Mouse (Mus musculus): ENCODE measurements around the gene Cfap161. TPM values are rescaled to one million over a fixed set of nuclear protein-coding genes. Genes with fewer than 3 reads are reported as not detected.

Cfap161 gene
- total RNA-seq, 2 experiments from 2014 or later: not detected

DNA sequence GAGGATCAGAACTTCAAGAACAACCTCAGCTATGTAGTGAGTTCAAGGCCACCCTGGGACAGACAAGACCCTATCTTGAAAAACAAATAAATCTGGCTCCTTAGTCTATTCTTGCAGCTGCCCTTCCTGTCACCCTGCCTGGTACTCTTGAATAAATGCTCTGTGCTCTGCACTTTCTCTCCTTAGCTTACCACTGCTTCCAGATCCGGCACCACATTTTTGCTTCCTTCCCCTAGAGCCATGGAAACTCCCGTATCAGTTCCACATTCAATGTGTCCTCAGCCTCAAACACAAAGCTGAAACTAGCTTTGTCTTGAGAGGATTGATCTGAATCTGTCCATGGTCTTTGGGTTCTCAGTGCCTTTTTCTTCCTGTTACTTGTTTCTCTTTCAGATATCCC is 70.1 kb downstream of the Cfap161 start:
- intact Hi-C loops (cut with DNase I; ENCODE audit: low total_unique reads): no loop called here
- DNase-seq: no peak

Other genes starting within 250 kb of the Cfap161 start
- gene Tmc3, start 210.0 kb downstream of the Cfap161 start, total RNA-seq (2021): under 1 TPM; 0.20 to 0.35 TPM
- 1 to 10 TPM; 6.9 to 8.0 TPM for gene Stard5, start 162.9 kb downstream of the Cfap161 start, total RNA-seq (2021)
- gene Il16, start 49.2 kb downstream of the Cfap161 start, total RNA-seq (2021): 1 to 10 TPM; 4.2 to 6.6 TPM
- gene Tlnrd1, start 89.4 kb upstream of the Cfap161 start, total RNA-seq (2021): 1 to 10 TPM; 4.8 to 5.5 TPM
- 10 to 100 TPM; 31.5 to 38.8 TPM for gene Mesd, start 89.6 kb upstream of the Cfap161 start, total RNA-seq (2021)